Mouse (Mus musculus) liver, embryonic 14.5 days (tissue): ENCODE measurements around the gene Lrrn4cl.

Source experiments
- CTCF ChIP-seq: IDR thresholded peaks from 2 replicates; pipeline ENCODE4 v1.5.1; 2016; ENCODE audit warnings: antibody characterized with exemption, low read depth, control low read depth
- EP300 ChIP-seq: IDR thresholded peaks from 2 replicates; pipeline ENCODE4 v1.6.1; 2016; ENCODE audit warnings: antibody characterized with exemption, low read depth

DNA sequence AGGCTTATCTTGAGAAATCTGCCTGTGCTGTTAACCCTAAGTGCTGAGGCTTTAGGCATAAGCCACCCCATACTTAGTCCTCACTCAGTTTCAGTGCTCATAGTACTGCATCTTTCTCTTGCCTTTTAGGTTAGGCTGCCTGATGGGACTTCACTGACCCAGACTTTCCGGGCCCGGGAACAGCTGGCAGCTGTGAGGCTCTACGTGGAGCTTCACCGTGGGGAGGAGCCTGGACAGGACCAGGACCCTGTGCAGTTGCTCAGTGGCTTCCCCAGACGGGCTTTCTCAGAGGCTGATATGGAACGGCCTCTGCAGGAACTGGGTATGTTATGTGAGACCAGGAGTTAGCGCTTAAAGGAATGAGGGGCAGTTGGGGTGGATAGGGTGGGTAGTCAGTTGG is 24.5 kb downstream of the Lrrn4cl start:
- TF ChIP-seq CTCF (no peak), EP300 (no peak)
